Mouse (Mus musculus) olfactory bulb, adult 2 months (tissue): ENCODE results near the gene Slc19a1.

Experiments used
- CTCF ChIP-seq: fragments of 200-500 bp; IDR thresholded peaks from 2 replicates; pipeline ENCODE4 v1.5.1; 2012; ENCODE audit warnings: low read depth, mild to moderate bottlenecking, low read length, moderate library complexity; ENCODE audit not compliant: insufficient read depth
- POLR2A ChIP-seq: fragments of 200-500 bp; IDR thresholded peaks from 2 replicates; pipeline ENCODE4 v1.6.1; 2012; ENCODE audit warnings: mild to moderate bottlenecking, low read depth, low read length, moderate library complexity; ENCODE audit not compliant: insufficient read depth

DNA sequence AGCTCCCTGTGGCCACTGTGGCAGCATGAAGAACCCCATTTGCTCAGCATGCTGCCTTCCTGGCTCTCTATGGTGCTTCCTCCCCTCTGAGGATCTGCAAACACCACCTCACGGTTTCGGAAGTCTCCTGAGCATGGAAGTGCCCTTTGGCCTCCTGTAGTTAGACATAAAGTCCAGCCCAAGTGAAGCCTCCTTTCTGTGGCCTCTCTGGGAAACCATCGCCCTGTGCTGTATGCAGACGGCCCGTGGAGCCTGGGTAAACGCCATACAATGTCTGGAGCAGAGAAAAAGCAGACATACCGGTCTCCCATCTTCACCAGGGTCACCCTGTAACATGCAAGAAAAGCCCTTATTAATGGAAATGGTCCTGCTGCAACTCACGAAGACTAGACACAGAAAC lies 46.9 kb downstream of the Slc19a1 start:
- TF ChIP-seq CTCF (no peak), POLR2A (no peak)
